Mouse (Mus musculus): ENCODE measurements around the gene Sp2.

DNA sequence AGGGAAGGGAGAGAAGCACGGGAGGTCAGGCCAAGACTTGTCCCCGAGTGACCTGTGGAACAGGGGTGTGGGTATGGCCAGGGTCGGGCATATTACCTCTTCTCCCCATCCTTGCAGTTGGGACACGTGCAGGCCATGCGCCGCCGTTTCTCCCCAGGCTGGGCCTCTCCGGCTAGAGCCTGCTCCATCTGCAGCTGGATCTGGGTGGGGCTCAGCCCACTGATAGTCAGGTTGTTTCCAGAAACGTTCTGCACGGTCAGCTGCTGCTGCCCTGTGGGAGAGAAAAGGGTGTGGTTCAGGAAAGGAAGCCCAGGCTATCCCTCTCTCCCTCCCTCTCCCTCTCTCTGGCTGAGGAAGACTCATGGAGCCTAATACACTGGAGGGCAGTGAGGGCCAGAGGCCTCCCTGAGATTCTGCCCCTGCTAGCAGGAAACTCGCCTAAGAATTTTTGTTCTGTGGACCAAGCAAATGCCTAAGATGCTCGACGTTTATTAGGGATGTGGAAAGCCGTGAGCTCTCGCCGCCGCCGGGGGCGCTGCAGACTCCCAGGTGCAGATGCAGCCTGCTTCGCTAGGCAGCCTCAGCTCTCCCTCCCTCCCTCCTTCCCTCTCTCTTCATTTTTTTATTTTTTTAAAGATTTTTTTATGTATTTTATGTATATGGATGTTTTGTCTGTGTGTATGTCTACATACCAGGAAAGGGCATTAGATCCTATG lies 26.6 kb downstream of the Sp2 start:
- TF ChIP-seq POLR2A (IDR thresholded peaks at IDR 0.05; ENCODE audit: low read depth, low read length) (no peak), CTCF (IDR thresholded peaks at IDR 0.05; ENCODE audit: extremely low read depth, insufficient read depth, insufficient read length, insufficient replicate concordance) (no peak)
